Mouse (Mus musculus): ENCODE data around the gene Igf2r. TPM values are rescaled to one million over a fixed set of nuclear protein-coding genes. Genes with fewer than 3 reads are reported as not detected.

Gene Igf2r
- polyA plus RNA-seq, 1 experiment from 2014 or later = 11.9 TPM

DNA sequence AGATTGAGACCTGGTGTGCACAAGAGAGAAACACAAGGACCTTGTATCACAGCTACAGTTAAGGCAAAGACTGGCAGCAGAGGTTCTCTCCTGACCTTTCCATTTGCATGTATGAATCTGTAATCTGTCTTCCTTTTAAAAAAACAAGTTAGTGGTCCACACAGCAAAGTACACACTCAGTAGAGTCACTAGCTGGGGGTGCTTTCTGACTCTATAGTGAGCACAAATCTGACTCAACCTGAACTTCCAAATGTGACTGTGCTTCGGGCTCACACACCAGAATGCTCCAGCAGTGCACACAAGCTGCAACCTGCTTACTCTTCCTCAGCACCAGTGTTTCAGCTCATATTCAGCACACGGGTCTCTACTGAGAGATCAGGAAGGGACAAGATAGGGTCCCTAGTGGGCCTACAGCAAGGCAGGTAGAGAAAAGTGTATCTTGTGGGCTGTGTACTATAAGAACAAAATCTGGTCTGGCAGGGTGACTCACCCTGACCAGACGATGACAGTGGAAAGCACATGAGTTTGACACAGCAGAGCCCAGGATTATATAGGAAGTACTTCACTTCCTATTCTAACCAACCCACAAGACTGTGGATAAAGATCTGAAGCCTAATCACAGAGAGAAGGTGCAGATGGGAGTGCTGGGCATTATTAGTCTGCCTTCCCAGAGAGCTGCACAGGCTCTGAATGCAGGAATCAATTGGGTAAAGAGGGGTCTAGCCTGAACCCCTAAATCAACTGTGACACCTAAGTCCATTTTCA, 15.0 kb downstream of the Igf2r start:
- no peak overlapping the region for H3K4me3 ChIP-seq (replicated peaks; ENCODE audit: low read length)
- WGBS = 85% methylated on average over 3 of the region's 3 CpGs
- H3K27me3 ChIP-seq (replicated peaks; ENCODE audit: control insufficient read depth, insufficient read depth, low read length) = no peaks in the 10 kb centered on the region
- no peaks in the 10 kb centered on the region for H3K9me3 ChIP-seq (ENCODE audit: control insufficient read depth, low read length)
- H3K36me3 ChIP-seq (ENCODE audit: control insufficient read depth, insufficient read depth) = no peaks in the 10 kb centered on the region
- ATAC-seq = no peak
- peaks cover 20% of the 10 kb centered on the region for H3K4me1 ChIP-seq (replicated peaks; ENCODE audit: control insufficient read depth, insufficient read depth, low read length)
- H3K9ac ChIP-seq (replicated peaks; ENCODE audit: low read depth, low read length) = no peak overlapping the region
- no peak overlapping the region for H3K4me2 ChIP-seq (ENCODE audit: low read length)
- no peak overlapping the region for H3K27ac ChIP-seq (ENCODE audit: low read length)

DNA sequence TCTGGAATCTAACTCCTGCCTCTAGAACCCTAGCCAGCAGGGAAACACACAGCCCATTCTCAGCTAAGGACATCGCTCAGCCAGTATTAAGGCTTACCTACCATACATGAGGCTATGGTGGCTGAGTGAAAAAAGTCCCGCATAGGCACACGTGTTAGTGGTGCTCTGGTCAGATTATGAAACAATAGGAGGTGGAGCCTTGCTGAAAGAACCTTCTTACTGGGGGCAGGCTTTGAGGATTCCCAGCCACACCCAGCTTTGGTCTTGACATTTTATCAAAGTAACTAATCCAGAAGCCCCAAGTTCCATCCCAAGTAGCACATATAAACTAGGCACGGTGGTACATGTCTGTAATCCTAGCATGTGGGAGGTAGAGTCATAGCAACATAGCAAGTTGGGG, 16.4 kb downstream of the Igf2r start:
- Histone ChIP-seq H3K27me3 (replicated peaks; ENCODE audit: control insufficient read depth, insufficient read depth, low read length) (no peaks in the 10 kb centered on the region), H3K4me3 (replicated peaks; ENCODE audit: low read length) (no peak overlapping the region), H3K27ac (ENCODE audit: low read length) (no peak overlapping the region), H3K9me3 (ENCODE audit: control insufficient read depth, low read length) (no peaks in the 10 kb centered on the region), H3K4me1 (replicated peaks; ENCODE audit: control insufficient read depth, insufficient read depth, low read length) (peaks cover 21% of the 10 kb centered on the region), H3K36me3 (ENCODE audit: control insufficient read depth, insufficient read depth) (no peaks in the 10 kb centered on the region), H3K4me2 (ENCODE audit: low read length) (no peak overlapping the region), H3K9ac (replicated peaks; ENCODE audit: low read depth, low read length) (no peak overlapping the region)
- no peak for ATAC-seq
- WGBS = 66% methylated on average over 4 of the region's 4 CpGs

DNA sequence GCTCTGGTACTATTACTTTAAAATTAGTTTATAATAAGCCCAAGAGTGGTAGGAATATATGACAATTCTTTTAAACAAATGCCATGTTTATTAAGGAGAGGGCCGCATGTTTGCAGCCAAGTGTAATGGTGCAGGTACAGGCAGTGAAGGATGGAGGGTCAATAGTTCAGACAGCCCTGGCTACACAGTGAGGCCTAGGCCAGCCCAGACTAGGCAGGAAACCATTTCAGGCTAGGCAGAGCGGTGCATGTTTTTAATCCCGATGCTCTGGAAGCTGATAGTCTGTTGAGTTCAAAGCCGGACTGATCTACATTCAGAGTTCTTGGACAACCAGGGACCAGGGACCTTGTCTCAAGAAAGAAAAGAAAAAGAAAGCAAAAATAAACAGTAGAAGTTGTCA, 17.8 kb downstream of the Igf2r start:
- no peak overlapping the region for H3K4me3 ChIP-seq (replicated peaks; ENCODE audit: low read length)
- WGBS = 75% methylated on average over 4 of the region's 4 CpGs
- H3K27me3 ChIP-seq (replicated peaks; ENCODE audit: control insufficient read depth, insufficient read depth, low read length) = no peaks in the 10 kb centered on the region
- H3K4me2 ChIP-seq (ENCODE audit: low read length) = no peak overlapping the region
- H3K4me1 ChIP-seq (replicated peaks; ENCODE audit: control insufficient read depth, insufficient read depth, low read length) = peaks cover 19% of the 10 kb centered on the region
- no peak overlapping the region for H3K27ac ChIP-seq (ENCODE audit: low read length)
- H3K9me3 ChIP-seq (ENCODE audit: control insufficient read depth, low read length) = no peaks in the 10 kb centered on the region
- ATAC-seq = no peak
- no peak overlapping the region for H3K9ac ChIP-seq (replicated peaks; ENCODE audit: low read depth, low read length)
- H3K36me3 ChIP-seq (ENCODE audit: control insufficient read depth, insufficient read depth) = no peaks in the 10 kb centered on the region

DNA sequence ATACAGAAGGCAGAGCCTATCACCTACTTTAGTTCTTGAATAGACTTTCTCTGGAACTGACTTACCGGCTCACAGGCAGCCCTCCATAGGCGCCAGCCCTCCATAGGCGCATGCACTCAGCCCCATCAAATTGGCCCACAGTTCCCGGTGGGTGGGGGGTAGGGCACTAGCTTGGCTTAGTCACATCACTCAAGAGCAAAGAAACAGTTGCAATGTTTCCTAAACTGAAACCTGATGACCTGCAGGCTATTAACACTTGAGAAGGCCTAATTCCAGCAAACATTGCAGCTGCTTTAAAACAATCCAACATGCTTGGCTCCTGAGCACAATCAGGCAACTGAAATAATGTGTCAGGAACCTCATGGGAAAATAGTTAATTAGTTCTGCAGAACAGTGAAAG, 18.2 kb downstream of the Igf2r start:
- no peak overlapping the region for H3K4me2 ChIP-seq (ENCODE audit: low read length)
- no peaks in the 10 kb centered on the region for H3K9me3 ChIP-seq (ENCODE audit: control insufficient read depth, low read length)
- no peaks in the 10 kb centered on the region for H3K27me3 ChIP-seq (replicated peaks; ENCODE audit: control insufficient read depth, insufficient read depth, low read length)
- no peak for ATAC-seq
- H3K27ac ChIP-seq (ENCODE audit: low read length) = no peak overlapping the region
- 24% methylated on average over 4 of the region's 4 CpGs for WGBS
- H3K9ac ChIP-seq (replicated peaks; ENCODE audit: low read depth, low read length) = no peak overlapping the region
- peaks cover 19% of the 10 kb centered on the region for H3K4me1 ChIP-seq (replicated peaks; ENCODE audit: control insufficient read depth, insufficient read depth, low read length)
- H3K4me3 ChIP-seq (replicated peaks; ENCODE audit: low read length) = no peak overlapping the region
- no peaks in the 10 kb centered on the region for H3K36me3 ChIP-seq (ENCODE audit: control insufficient read depth, insufficient read depth)

DNA sequence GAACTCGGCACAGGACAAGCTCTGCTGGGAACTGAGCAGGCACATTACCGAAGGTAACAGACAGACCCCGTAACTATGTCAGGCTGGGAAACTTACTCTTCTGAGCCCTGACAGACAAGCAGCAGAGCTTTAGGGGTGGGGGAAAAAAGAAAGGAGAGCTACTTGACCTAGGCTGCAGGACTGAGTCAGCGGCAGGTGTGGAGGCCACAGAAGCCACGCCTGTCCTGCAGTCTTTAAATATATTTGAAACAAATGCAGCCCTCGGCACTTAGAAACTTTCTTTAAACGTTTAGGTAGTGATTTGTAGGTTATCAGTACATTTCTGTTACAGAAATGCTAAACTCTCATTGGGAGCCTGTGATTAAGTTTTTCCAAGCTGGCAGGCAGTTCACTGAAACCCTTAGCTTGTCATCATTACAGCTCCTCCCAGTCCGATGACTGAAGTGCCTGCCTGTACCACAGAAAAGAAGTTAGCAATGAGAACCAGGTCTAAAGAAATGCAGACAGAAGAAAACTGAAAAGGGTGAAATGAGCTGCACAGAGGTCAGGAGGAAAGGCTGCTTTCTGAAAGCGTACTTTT, 18.8 kb downstream of the Igf2r start:
- H3K9me3 ChIP-seq (ENCODE audit: control insufficient read depth, low read length) = no peaks in the 10 kb centered on the region
- 73% methylated on average over 9 of the region's 9 CpGs for WGBS
- no peak overlapping the region for H3K4me2 ChIP-seq (ENCODE audit: low read length)
- peaks cover 19% of the 10 kb centered on the region for H3K4me1 ChIP-seq (replicated peaks; ENCODE audit: control insufficient read depth, insufficient read depth, low read length)
- ATAC-seq = no peak
- no peak overlapping the region for H3K27ac ChIP-seq (ENCODE audit: low read length)
- H3K27me3 ChIP-seq (replicated peaks; ENCODE audit: control insufficient read depth, insufficient read depth, low read length) = no peaks in the 10 kb centered on the region
- no peaks in the 10 kb centered on the region for H3K36me3 ChIP-seq (ENCODE audit: control insufficient read depth, insufficient read depth)
- no peak overlapping the region for H3K9ac ChIP-seq (replicated peaks; ENCODE audit: low read depth, low read length)
- H3K4me3 ChIP-seq (replicated peaks; ENCODE audit: low read length) = no peak overlapping the region

DNA sequence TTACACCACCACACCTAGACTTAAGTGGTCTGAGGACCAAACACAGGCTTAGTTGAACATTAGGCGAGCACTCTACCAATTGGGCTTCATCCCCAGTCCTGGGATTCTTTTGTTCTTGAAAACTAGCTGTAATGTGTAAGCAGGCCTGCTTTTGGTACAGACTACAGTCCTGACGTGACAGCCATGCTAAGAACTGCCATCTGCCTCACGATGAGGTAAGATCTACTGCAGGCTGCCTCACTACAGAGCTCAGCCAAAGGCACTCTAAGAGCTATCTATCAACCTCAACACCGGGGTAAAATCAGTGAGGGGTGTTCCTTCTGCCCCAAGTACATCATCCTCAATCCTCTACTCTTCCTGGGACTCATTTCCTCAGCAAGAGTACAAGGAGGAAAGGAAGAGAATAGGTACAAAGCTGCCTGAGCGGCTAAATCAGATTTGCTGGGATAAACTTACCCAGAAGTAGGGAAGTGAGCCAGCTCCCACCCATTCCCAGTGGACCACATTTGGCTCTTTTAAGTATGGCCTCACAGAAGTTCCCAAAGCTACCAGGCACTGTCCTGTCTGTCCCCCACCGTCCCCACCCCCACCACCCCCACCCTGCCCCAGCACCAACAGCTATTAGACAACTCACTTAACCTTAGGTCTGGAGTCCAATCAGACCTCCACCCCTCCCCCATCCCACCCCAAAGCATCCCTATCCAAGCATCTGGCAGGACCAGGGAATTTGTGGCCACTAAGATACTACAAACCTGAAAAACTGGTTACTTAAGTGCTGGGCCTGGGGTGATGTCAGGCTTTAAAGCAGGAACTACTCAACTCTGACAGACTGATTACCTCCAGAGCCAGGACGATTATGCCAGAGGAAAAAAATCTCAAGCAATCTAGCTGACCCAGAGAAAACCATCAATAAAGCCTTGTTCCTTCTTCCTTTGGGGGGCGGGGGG, 19.8 kb downstream of the Igf2r start:
- Histone ChIP-seq H3K4me1 (replicated peaks; ENCODE audit: control insufficient read depth, insufficient read depth, low read length) (peaks cover 19% of the 10 kb centered on the region), H3K9ac (replicated peaks; ENCODE audit: low read depth, low read length) (no peak overlapping the region), H3K27ac (ENCODE audit: low read length) (peak overlapping the region; percentile 68), H3K9me3 (ENCODE audit: control insufficient read depth, low read length) (no peaks in the 10 kb centered on the region), H3K4me3 (replicated peaks; ENCODE audit: low read length) (no peak overlapping the region), H3K27me3 (replicated peaks; ENCODE audit: control insufficient read depth, insufficient read depth, low read length) (no peaks in the 10 kb centered on the region), H3K4me2 (ENCODE audit: low read length) (no peak overlapping the region), H3K36me3 (ENCODE audit: control insufficient read depth, insufficient read depth) (no peaks in the 10 kb centered on the region)
- WGBS = 38% methylated on average over 8 of the region's 8 CpGs
- ATAC-seq = peak; percentile 93

DNA sequence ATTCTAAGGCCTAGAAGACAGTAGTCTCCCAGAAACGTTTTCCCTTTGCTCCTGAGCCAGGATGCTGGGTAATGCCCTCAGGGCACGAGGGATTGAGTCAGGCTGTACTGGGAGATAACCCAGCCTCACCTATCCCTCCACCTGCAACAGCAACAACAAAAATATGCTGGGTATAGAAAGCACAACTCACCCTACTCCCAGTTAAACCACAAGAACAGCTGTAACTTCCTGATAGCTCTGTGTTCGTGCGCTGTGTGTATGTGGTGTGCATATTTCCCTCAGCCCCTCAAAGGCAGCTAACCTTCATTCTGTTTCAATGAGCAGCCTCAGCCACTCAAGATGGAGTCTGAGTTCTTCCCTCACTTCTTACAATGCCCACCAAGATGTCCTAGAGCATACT, 23.7 kb downstream of the Igf2r start:
- H3K4me2 ChIP-seq (ENCODE audit: low read length) = no peak overlapping the region
- no peaks in the 10 kb centered on the region for H3K27me3 ChIP-seq (replicated peaks; ENCODE audit: control insufficient read depth, insufficient read depth, low read length)
- H3K4me3 ChIP-seq (replicated peaks; ENCODE audit: low read length) = no peak overlapping the region
- 86% methylated on average over 4 of the region's 4 CpGs for WGBS
- peaks cover 12% of the 10 kb centered on the region for H3K4me1 ChIP-seq (replicated peaks; ENCODE audit: control insufficient read depth, insufficient read depth, low read length)
- H3K36me3 ChIP-seq (ENCODE audit: control insufficient read depth, insufficient read depth) = peaks cover 12% of the 10 kb centered on the region
- ATAC-seq = no peak
- no peak overlapping the region for H3K9ac ChIP-seq (replicated peaks; ENCODE audit: low read depth, low read length)
- peaks cover 18% of the 10 kb centered on the region for H3K9me3 ChIP-seq (ENCODE audit: control insufficient read depth, low read length)
- H3K27ac ChIP-seq (ENCODE audit: low read length) = no peak overlapping the region

DNA sequence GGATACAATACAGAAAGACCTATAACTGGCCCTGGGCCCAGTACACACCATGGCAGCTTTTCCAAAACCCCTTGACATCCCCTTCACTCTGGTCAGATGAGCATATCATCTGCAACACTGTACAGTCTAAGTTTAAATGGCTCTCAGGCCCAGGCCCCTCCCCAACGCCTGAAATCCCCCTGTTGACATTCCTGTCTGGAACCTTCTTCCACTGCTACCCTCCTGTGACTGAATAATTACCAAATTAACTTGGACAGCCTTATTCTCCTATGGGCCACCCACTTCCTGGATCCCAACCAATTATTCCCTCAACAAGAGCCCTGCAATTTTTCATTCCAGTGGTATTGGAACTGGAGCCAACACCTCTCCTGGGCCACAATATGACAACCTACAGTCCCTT, 25.4 kb downstream of the Igf2r start:
- 48% methylated on average over 1 of the region's 1 CpGs for WGBS

More for the DNA sequence above, 25.4 kb downstream of the Igf2r start:
- no peak for ATAC-seq
- Histone ChIP-seq H3K36me3 (ENCODE audit: control insufficient read depth, insufficient read depth) (peaks cover 18% of the 10 kb centered on the region), H3K27ac (ENCODE audit: low read length) (no peak overlapping the region), H3K4me2 (ENCODE audit: low read length) (no peak overlapping the region), H3K4me3 (replicated peaks; ENCODE audit: low read length) (no peak overlapping the region), H3K4me1 (replicated peaks; ENCODE audit: control insufficient read depth, insufficient read depth, low read length) (peaks cover under 1% of the 10 kb centered on the region), H3K27me3 (replicated peaks; ENCODE audit: control insufficient read depth, insufficient read depth, low read length) (no peaks in the 10 kb centered on the region), H3K9me3 (ENCODE audit: control insufficient read depth, low read length) (peaks cover 18% of the 10 kb centered on the region), H3K9ac (replicated peaks; ENCODE audit: low read depth, low read length) (no peak overlapping the region)

All from forebrain, embryonic 16.5 days (tissue).